Mouse (Mus musculus) left cerebral cortex, adult 2 months (tissue): ENCODE results near the gene Eif2b3. TPM values are rescaled to one million over a fixed set of nuclear protein-coding genes. Genes with fewer than 3 reads are reported as not detected.
A peak's percentile ranks its signal among the peaks of the same experiment; 100 is the strongest.

Experiments used
- DNase-seq, 2 experiments: peaks; one replicate each; pipeline ENCODE4 v3.0.0; 2021 to 2022; ENCODE audit warnings: low spot score in 2 of 2, mixed read lengths in 1 of 2; ENCODE audit errors: extremely low spot score in 1 of 2
- H3K27ac ChIP-seq: fragments of 200-600 bp; 2 replicates; pipeline ENCODE4 v1.8.1; 2022
- H3K4me3 ChIP-seq: fragments of 200-600 bp; 2 replicates; pipeline ENCODE4 v1.8.1; 2022
- CTCF ChIP-seq: fragments of 200-600 bp; IDR thresholded peaks from 2 replicates; pipeline ENCODE4 v1.8.1; 2022; ENCODE audit warnings: antibody characterized with exemption, mild to moderate bottlenecking, moderate library complexity
- intact Hi-C: fragments of 180-260 bp; cut with DNase I; formaldehyde crosslinking; loops from one replicate; pipeline ENCODE4 v1.15.1; 2025
- total RNA-seq, 2 experiments: library from RNA; stranded (reverse); gene quantifications; 2 replicates each; pipeline ENCODE4 v1.2.3; 2021

The Eif2b3 gene
- total RNA-seq, 2 experiments from 2014 or later, result 14.8 to 21.3 TPM

DNA sequence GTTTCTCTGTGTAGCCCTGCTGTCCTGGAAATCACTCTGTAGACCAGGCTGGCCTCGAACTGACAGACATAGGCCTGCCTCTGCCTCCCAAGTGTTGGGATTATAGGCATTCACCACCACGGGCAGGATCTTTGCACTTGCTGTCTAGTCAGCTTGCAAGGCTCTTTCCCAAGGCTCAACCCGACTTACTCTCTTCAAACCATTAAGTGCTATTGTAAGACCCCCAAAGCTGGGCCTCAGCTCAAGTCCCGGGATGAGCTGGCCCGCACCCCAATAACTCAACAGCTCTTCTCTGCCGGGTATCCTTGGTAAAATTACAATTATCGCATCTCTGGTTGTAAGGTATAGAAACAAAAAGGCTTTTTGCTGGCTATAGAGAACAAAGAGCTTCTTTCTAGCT, 875 bp upstream of the Eif2b3 start:
- no peak overlapping the region for H3K27ac ChIP-seq
- TF ChIP-seq CTCF, result no peak
- intact Hi-C loops, result loop anchor here (2.0 kb wide), 1 partner anchor 24 kb away; the partner anchor contains the start of genes Hectd3 and Urod
- no peak for DNase-seq
- H3K4me3 ChIP-seq, result no peak overlapping the region

DNA sequence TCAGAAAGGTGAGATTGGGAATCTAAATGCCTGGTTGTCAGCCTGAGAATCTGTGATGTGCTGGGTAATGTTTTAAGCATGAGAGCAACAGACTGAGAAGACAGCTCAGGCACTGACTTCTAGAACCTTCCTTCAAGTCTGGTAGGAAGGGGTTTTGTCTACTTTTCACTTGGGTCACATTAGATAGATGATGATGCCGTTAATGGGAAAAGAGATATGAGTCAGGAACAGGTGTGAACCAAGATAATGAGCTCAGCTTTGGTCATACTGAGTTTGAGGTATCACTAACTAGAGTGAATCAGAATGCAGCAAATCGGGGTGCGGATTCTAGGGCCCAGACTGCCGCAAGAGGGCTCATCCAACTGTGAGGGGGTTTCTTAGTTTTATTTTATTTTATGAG, 4.3 kb downstream of the Eif2b3 start:
- intact Hi-C loops, result no loop called here
- no peak for TF ChIP-seq CTCF
- Histone ChIP-seq H3K27ac (no peak overlapping the region), H3K4me3 (no peak overlapping the region)
- DNase-seq, result no peak

DNA sequence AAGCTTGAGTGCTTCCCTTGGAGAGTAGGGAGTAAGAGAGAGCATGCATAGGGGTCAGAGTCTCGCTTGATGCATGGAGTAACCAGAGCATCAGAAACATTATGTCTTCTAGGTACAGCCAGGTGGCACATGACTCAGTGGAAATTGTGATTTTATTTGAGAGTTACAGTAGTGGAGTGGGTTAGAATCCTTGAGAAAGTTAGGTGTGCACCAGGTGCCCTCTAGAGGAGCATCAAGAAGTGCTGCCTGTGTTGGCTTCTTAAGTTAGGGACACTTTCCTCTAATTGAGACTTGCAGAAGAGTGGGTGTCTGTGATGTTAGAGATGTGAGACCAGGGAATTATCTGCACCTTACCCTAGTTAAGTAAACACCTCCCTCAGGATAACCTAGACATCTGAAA, 11.9 kb downstream of the Eif2b3 start:
- Histone ChIP-seq H3K27ac (no peak overlapping the region), H3K4me3 (no peak overlapping the region)
- TF ChIP-seq CTCF, result peak; percentile 46
- intact Hi-C loops, result no loop called here
- no peak for DNase-seq

DNA sequence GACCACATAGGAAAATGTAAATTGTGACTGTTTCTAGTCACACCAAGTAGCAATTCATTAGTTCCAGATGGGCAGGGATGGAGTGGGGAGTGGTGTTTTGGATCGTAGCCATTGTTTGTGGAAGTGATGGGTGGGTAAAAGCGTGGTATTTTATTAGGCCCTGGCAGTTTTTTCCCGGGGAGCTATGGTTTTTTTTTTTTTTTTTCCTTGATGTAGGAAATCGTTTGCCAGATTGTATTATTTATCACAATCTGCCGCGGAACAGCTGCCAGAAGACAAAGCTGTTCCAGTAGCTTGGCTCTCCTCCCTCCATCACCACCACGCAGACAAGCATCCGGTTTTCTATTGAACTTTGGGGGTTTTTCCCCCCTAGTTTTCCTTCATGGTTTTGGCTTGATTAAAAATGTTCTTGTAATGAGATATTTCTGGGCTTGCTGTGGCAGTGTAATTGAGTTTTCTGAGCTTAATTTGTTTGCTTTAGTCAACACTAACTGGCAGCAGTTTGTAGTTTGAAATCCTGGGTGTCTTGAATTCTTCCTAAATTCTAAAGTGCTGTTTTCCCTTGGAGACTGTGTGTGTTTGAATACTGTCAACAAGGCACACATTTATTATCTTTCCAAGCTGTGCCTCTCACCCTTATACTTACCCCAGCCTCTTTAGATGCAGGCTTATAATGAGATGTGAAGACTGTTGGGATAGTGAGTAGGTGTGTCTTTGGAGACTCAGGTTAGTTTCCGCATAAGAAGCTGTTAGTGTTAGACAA, 20.9 kb downstream of the Eif2b3 start:
- no peak for TF ChIP-seq CTCF
- intact Hi-C loops, result no loop called here
- Histone ChIP-seq H3K4me3 (no peak overlapping the region), H3K27ac (peak overlapping the region; percentile 48; the same call in 1 of the 2 replicates)
- peak; percentile 28 to 44 for DNase-seq

DNA sequence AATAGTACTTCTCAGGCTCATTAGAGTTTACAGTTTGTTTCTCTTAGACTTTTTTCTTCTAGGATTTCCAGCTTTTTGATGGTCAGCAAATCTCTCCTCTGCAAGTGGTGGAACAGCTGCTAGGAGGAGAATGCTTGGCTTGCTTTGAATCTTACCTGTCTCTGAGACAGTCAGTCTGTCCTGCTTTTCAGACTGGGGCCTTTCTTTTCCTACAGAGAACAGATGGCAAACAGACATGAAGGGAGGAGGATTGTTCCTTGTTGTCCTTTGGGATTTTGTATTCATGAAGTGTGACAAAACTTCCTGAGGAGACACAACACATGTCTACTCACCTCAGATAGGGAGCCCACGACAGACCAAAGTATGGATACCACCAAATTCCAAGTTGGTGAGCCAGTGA, 21.6 kb downstream of the Eif2b3 start:
- Histone ChIP-seq H3K4me3 (no peak overlapping the region), H3K27ac (peak overlapping the region; percentile 37; the same call in 1 of the 2 replicates)
- no peak for TF ChIP-seq CTCF
- DNase-seq, result no peak
- intact Hi-C loops, result no loop called here

DNA sequence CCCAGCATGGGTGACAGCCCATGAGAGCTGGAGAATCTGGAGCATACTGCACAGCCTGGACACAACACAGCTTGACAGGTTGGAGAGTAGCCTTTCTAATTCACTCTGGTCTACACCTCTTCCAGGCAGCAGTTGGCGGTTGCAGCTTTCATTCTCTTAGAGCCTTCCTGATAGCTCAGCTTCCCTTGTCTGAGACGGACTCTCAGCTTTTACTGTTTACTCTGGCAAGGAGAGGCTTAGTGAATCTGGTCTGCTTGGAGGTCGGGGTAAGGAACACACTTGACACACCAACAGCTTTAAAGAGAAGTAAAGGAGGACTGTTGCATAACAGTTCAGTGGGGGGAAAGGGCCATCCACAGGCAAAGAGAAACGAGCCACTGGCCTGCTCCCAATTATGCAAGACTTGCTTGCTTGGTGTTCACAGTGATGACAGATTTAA, 22.1 kb downstream of the Eif2b3 start:
- DNase-seq, result no peak
- Histone ChIP-seq H3K27ac (no peak overlapping the region; the same call in 1 of the 2 replicates), H3K4me3 (no peak overlapping the region)
- no peak for TF ChIP-seq CTCF
- intact Hi-C loops, result no loop called here

DNA sequence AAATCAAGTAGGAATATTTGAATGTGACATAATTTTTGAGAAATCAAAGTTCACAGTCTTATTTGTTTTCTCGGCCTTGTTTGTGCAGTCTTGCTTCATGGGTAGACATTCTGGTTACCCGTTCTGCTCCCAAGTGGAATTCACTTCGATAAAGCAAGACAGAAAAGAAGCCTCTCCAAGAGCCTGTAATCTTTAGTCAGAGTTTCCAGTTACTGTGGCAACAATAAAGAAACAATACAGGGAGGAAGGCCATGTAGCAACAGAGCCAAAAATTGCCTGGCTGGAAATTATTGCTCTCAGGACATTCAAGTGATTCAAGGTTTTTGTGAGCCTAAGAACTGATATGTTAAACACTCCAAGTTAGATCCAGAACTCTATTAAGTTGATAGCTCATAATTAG, 29.6 kb downstream of the Eif2b3 start:
- DNase-seq, result no peak
- H3K4me3 ChIP-seq, result no peak overlapping the region
- H3K27ac ChIP-seq, result no peak overlapping the region
- TF ChIP-seq CTCF, result no peak
- intact Hi-C loops, result no loop called here

DNA sequence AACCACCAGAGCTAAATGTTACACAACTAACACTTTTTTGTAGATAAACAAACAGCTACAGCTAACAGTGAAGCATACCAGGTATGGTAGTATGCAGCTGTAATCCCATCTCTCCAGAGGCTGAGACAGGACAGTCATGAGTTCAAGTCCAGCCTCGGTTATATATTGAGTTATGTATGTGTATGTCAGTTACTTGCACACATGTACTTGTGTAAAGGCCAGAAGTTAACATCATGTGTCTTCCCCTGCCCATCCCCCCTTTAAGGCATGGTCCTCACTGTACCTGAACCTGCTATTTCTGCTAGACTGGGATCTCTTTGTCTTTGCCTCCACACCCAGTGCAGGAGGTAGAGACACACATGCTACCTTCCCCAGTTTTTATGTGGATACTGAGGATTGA, 30.3 kb downstream of the Eif2b3 start:
- intact Hi-C loops, result no loop called here
- TF ChIP-seq CTCF, result no peak
- Histone ChIP-seq H3K4me3 (no peak overlapping the region), H3K27ac (no peak overlapping the region)
- no peak for DNase-seq

DNA sequence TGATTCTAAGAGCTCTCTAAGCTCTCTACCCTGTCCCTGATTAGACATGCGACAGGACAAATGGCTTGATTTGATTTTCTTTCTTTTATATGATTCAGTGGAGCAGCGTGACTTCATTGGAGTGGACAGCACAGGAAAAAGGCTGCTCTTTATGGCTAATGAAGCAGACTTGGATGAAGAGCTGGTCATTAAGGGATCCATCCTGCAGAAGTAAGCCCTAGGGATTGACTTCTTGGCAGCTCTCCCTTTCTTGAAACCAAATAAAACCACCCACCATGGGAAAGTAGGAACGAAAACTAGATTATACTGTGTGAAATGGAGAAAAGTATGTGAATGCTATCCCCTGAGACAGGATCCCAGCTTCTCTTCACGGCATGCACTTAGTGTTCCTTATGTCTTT, 33.4 kb downstream of the Eif2b3 start:
- H3K4me3 ChIP-seq, result no peak overlapping the region
- no peak overlapping the region for H3K27ac ChIP-seq
- no peak for DNase-seq
- intact Hi-C loops, result no loop called here
- no peak for TF ChIP-seq CTCF

DNA sequence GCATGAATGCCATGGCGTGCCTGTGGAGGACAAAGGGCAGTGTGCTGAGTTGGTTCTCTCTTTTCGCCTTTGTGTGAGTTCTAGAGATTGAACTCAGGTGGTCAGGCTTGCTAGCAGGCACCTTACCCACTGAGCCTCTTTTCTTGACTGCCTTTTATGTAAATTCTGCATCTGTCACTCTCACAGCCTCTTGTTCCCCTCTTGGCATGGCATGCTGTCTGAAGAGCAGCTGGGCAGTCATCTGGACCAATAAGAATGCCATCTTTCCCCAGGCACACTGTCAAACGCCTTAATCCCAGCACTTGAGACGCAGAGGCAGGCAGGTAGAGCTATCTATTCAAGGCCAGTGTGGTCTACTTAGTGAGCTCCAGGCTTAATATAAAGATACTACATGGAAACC, 34.8 kb downstream of the Eif2b3 start:
- intact Hi-C loops, result no loop called here
- Histone ChIP-seq H3K27ac (no peak overlapping the region), H3K4me3 (no peak overlapping the region)
- TF ChIP-seq CTCF, result no peak
- DNase-seq, result no peak

DNA sequence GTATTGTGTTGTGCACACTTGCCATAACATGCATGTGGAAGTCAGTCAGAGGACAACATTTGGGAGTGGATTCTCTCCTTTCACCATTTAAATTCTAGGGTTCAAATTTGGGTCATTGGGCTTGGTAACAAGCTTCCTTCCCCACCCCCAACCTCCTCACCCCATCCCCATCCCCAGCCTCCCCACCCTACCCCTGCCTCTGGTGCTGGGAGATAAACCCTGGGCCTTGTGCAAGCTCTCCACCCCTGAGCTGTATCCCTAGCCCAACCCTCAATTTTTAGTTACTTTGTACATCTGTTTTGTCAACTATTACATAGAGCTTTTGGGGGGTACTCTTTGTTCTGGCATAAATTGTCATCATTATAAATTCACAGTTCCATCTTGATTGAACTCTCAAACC, 36.9 kb downstream of the Eif2b3 start:
- Histone ChIP-seq H3K27ac (no peak overlapping the region), H3K4me3 (no peak overlapping the region)
- intact Hi-C loops, result no loop called here
- no peak for TF ChIP-seq CTCF
- DNase-seq, result no peak

DNA sequence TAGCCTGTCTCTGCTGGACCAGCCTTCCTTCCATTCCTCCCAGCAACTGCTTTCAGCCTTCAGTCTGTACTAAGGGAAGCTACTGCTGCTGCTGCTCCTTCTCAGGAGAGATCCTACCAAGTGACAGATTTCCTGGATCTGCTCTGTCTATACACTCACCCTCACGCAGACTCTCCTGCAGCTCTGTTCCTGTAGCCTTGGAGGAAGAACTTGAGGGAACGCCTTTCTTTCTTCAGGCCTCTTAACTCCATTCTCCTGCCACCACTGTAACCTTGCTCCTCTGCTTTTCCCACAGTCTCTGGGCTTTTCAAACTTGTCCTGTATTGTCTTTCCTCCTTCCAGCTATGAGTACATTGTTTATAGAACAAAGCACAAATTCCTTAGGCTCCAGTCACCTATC, 37.3 kb downstream of the Eif2b3 start:
- intact Hi-C loops, result no loop called here
- Histone ChIP-seq H3K4me3 (no peak overlapping the region), H3K27ac (no peak overlapping the region)
- TF ChIP-seq CTCF, result no peak
- no peak for DNase-seq

DNA sequence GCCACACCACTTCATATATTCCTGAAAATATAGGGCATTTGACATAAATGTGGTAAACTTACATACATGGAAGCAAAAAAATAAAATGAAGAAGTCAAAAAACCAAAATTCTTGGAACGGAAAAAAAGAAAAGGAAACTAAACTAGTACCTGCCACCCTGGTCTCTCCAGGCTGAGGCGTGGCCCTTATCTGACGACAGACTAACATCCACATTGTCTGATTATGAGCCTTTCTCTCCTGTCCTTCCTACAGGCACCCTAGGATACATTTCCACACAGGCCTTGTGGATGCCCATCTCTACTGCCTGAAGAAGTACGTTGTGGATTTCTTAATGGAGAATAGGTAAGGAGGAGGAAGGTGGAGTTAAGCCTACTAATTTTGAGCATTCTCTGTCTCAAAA, 39.3 kb downstream of the Eif2b3 start:
- no peak for DNase-seq
- no peak overlapping the region for H3K4me3 ChIP-seq
- no peak overlapping the region for H3K27ac ChIP-seq
- intact Hi-C loops, result no loop called here
- TF ChIP-seq CTCF, result no peak
